Mouse (Mus musculus): ENCODE data around the gene Ttll5.
A peak's percentile ranks its signal among the peaks of the same experiment; 100 is the strongest.

Ttll5 gene

DNA sequence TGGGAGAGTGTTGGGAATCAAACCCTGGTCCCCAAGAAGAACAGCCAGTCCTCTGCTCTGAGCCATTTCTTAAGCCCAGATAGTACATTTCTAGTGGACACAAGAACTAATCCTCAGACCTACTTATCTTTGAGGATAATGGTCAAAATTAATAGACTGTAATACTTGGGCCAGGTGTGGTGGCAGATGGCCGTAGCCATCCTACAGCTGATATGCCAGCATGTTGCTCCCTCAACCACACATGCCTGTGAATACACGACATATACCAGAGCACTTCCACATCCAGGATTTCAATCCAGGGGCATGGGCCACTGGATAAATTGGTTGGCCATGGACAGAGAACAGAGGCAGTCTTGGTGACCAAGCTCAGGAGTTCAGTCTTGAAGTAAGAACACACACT lies 230.8 kb downstream of the Ttll5 start:
- no peak for DNase-seq (ENCODE audit: low read depth)

GRCm38 (mm10) chr12:86056976-86057375 lies 232.5 kb downstream of the Ttll5 start:
- DNase-seq (ENCODE audit: low read depth) = no peak

DNA sequence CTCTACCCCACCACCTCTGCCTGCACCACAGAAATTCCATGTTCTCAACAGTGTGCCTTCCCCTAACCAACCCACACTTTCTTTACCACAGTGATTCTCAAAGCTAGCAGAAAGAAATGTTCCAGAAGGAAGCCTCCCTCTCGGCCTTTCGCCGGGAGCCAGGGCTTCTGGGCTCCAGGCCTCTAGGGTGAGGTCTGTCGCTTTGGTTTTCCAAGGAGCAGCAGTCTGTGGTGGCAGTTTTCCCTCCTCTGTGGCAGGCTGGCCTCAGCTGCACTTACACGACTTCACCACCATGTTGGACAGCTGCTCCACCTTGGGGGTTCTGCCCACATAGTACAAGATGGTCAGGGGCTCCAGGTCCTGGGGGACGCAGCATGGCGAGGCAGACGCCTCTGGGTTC lies 233.1 kb downstream of the Ttll5 start:
- no peak for DNase-seq (ENCODE audit: low read depth)

GRCm38 (mm10) chr12:86059341-86059740 lies 234.9 kb downstream of the Ttll5 start:
- no peak for DNase-seq (ENCODE audit: low read depth)

DNA sequence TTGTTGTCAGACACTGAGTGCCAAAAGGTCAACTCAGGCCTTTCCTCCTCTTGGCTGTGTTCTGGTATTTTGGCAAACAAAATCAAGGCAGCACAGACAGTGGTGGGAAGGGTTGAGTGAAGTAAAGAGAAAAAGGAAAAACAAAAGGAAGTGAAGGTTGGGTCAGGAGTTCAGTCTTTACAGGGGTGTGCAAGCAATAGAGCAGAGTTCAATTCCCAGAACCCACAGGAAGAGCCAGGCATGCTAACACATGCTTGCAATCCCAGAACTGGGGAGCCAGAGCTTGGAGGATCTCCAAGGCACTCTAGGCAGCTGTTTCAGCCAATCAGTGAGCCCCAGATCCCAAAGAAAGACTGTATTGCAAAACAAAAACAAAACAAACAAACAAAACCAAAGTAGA lies 240.3 kb downstream of the Ttll5 start:
- DNase-seq (ENCODE audit: low read depth) = no peak

DNA sequence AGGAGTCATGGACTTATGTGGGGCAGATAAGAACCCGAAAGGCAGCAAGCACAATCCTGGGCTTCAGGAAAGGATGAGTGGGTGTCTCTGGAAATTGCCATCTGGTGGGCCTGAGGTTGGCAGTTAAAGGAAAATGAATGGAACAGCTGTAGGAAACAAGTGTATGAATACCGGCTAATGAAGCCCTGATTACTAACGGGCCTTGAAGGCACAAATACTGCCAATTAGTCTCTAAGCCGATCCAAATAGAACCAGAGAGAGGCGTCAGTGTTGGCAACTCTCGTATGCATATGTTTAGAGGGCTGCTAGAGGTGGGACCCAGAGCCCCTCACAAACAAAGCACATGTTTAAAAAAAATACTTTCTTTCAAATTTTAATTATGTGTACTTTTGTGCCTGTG lies 247.0 kb downstream of the Ttll5 start:
- no peak for DNase-seq (ENCODE audit: low read depth)

GRCm38 (mm10) chr12:86074681-86075080 lies 250.2 kb downstream of the Ttll5 start:
- DNase-seq (ENCODE audit: low read depth) = no peak

DNA sequence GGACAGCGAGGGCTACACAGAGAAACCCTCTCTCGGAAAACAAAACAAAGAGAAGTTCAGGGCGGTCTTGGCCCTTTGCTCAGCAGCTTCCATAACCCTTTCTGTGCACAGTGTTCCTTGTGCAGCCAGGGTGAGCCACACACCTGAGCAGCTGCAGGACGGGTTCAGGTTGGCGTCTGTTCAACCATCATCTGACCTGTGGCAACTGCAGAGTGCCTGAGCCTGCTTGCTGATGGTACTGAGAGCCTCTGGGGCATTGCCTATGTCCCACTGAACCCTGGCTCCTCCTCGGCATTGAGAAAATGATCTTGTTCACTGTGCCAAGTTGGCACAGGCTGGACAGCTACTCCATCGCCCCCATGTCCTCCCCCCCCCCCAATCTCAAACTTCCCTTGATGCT lies 250.9 kb downstream of the Ttll5 start:
- no peak for DNase-seq (ENCODE audit: low read depth)

GRCm38 (mm10) chr12:86076321-86076901 lies 252.0 kb downstream of the Ttll5 start:
- peak; percentile 77 for DNase-seq (ENCODE audit: low read depth)

- DNase-seq (ENCODE audit: low read depth) = peak; percentile 35
These were observed 252.9 kb downstream of the Ttll5 start for GRCm38 (mm10) chr12:86077322-86077721.

GRCm38 (mm10) chr12:86077736-86078135 lies 253.3 kb downstream of the Ttll5 start:
- DNase-seq (ENCODE audit: low read depth) = peak; percentile 50

GRCm38 (mm10) chr12:86078176-86078552 lies 253.7 kb downstream of the Ttll5 start:
- no peak for DNase-seq (ENCODE audit: low read depth)

DNA sequence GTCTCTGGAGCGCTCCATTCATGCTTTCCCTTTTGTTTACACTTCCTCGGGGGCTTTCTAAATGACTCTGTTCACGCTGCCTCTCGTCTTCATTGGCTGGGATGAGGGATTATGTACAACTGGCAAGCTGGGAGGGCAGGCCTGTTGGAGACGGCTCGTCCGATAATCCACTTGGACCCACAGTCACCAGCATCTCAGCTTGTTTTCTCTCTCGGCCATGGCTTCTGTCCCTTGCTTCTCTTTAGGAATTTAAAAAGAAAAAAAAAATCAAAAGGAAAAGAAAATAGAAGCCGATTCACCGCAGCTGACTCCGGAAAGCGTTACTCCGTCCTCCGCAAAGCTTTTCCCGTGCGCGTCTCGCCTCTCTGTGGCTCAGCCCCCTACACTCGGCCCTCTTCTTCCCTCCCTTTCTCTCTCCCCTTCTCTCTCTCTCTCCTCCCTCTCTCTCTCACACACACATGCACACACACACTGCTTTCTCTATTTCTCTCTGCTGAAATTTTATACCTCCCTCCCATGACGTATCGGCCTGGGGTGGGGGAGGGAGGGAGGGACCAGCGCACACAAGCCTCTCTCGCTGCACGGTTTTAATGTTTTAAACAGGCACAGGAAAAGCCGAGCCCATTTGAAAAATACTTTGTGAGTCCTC lies 254.2 kb downstream of the Ttll5 start, which contains the start of gene Tgfb3:
Gene Tgfb3 (minus strand): TSS at position 489 of the 649 bp plus-strand sequence.
- DNase-seq (ENCODE audit: low read depth) = peak; percentile 94

DNA sequence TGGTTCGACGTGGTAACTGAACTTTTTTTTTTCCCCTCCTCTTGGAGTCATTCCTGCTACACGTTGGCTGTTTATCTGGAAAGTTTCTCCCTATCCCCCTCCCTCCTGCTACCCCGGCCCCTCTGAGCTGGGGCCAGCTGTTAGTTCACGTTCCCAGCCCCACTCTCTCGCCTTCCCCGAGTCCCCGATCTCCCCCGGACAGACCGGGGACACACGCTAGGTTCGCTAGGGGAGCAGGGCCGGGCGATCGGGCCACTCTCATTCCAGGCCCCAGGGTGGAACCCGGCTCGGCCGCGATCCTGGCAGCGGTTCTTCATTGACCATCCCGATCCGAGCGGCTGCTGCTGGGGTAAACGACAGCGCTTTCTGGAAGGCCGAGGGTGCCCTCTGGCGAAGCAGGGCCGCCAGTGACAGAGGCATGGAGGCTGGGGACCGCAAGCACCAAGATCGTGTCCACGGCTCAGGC lies 254.8 kb downstream of the Ttll5 start:
- peak; percentile 96 for DNase-seq (ENCODE audit: low read depth)

DNA sequence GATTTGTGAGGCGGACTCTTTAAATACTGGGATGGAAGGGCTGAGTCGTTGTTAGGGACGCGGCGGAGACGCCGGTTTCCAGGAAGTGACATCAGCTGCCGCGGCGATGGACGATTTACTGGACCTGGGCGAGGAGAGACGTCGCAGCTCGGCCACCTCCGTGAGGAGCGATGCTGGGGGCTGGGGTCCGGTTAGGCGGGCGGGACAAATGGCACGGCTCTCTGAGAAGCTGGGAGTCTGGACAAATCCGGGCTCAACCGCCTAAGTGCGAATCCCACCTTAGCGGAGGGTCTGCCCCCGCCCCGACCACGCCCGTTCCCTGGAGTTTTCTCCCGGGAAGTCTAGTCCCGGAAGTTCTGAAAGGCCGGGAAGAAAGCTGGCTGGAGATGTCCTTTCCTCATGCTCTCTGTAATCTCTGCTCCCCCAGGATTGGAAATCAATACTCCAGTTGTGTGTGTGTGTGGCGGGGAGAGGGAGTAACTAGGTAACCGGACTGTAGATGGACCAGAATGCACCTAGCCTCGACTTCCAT lies 258.1 kb downstream of the Ttll5 start, which contains the start of gene Ift43:
Gene Ift43 (plus strand): TSS at position 61 of the 532 bp plus-strand sequence.
- peak; percentile 91 for DNase-seq (ENCODE audit: low read depth)

GRCm38 (mm10) chr12:86085873-86086272 lies 261.4 kb downstream of the Ttll5 start:
- DNase-seq (ENCODE audit: low read depth) = peak; percentile 27

- DNase-seq (ENCODE audit: low read depth) = no peak
These were observed 262.1 kb downstream of the Ttll5 start for GRCm38 (mm10) chr12:86086550-86086949.

GRCm38 (mm10) chr12:86088042-86088441 lies 263.6 kb downstream of the Ttll5 start:
- no peak for DNase-seq (ENCODE audit: low read depth)

GRCm38 (mm10) chr12:86090764-86091163 lies 266.3 kb downstream of the Ttll5 start:
- peak; percentile 17 for DNase-seq (ENCODE audit: low read depth)

- no peak for DNase-seq (ENCODE audit: low read depth)
These were observed 267.2 kb downstream of the Ttll5 start for GRCm38 (mm10) chr12:86091601-86092132.

GRCm38 (mm10) chr12:86094075-86094474 lies 269.6 kb downstream of the Ttll5 start:
- no peak for DNase-seq (ENCODE audit: low read depth)

DNA sequence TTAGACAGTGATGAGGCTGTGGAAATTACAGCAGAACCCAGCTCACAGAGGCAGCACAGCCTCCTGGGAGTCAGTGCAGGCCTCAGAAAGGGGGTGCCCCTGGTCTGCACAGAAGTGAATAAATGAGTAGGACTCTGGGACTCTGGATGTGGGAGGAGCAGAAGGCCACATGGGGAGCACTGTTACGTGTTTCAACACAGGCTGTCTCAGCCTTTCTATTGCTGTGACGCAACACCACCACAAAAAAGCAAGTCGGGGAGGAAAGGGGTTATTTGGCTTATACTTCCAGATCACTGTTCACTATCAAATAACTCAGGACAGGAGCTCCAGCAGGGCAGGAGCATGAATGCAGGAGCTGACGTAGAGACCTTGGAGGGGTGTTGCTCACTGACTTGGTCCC lies 271.3 kb downstream of the Ttll5 start:
- DNase-seq (ENCODE audit: low read depth) = peak; percentile 67

GRCm38 (mm10) chr12:86097781-86098180 lies 273.3 kb downstream of the Ttll5 start:
- no peak for DNase-seq (ENCODE audit: low read depth)
